Mouse (Mus musculus) frontal cortex, adult (tissue): ENCODE data around the gene Nectin3.
"Not testable (repeated sequence)": the region's sequence is repeated elsewhere in the genome, so short reads cannot be mapped to it uniquely, and the experiment has no call there.

ENCODE experiments used
- ATAC-seq: cut with Nextera tagmentation; 2 replicates; pipeline ENCODE4 v1.9.2; 2017; ENCODE audit warnings: mild to moderate bottlenecking, moderate library complexity, mixed read lengths; ENCODE audit not compliant: low TSS enrichment

The Nectin3 gene

GRCm38 (mm10) chr16:46416177-46416576, 82.1 kb downstream of the Nectin3 start:
- ATAC-seq = no peak

- ATAC-seq = no peak
Measured at GRCm38 (mm10) chr16:46410739-46411057, 87.6 kb downstream of the Nectin3 start.

- ATAC-seq = peak; percentile 83
Measured at GRCm38 (mm10) chr16:46410053-46410738, 88.1 kb downstream of the Nectin3 start.

- no peak for ATAC-seq
Measured at GRCm38 (mm10) chr16:46407997-46408396, 90.3 kb downstream of the Nectin3 start.

- no peak for ATAC-seq
Measured at GRCm38 (mm10) chr16:46406844-46407639, 91.3 kb downstream of the Nectin3 start.

GRCm38 (mm10) chr16:46397945-46398344, 100.4 kb downstream of the Nectin3 start:
- no peak for ATAC-seq

- no peak for ATAC-seq
Measured at GRCm38 (mm10) chr16:46389415-46390033, 108.8 kb downstream of the Nectin3 start.

GRCm38 (mm10) chr16:46388527-46389414, 109.6 kb downstream of the Nectin3 start:
- no peak for ATAC-seq

GRCm38 (mm10) chr16:46384279-46384678, 114.0 kb downstream of the Nectin3 start:
- peak; percentile 68 for ATAC-seq

GRCm38 (mm10) chr16:46383344-46383743, 115.0 kb downstream of the Nectin3 start:
- peak; percentile 80 for ATAC-seq

GRCm38 (mm10) chr16:46376575-46376974, 121.8 kb downstream of the Nectin3 start:
- no peak for ATAC-seq

GRCm38 (mm10) chr16:46362022-46362421, 136.3 kb downstream of the Nectin3 start:
- ATAC-seq = peak; percentile 65

- not testable (repeated sequence) for ATAC-seq
Measured at GRCm38 (mm10) chr16:46357658-46358057, 140.7 kb downstream of the Nectin3 start.

GRCm38 (mm10) chr16:46356663-46357062, 141.7 kb downstream of the Nectin3 start:
- ATAC-seq = peak; percentile 38; the same call in 1 of the 2 replicates
